Mouse (Mus musculus) megakaryocyte, adult 5-6 weeks (primary cell): ENCODE measurements around the gene Ifitm2. TPM values are rescaled to one million over a fixed set of nuclear protein-coding genes. Genes with fewer than 3 reads are reported as not detected.

Experiments
- ATAC-seq: 2 replicates; pipeline ENCODE4 v1.8.0; 2016; ENCODE audit warnings: mild to moderate bottlenecking, inconsistent platforms; ENCODE audit not compliant: poor library complexity, severe bottlenecking
- total RNA-seq, 2 experiments: library from RNA; stranded (forward) in 1 of 2; stranded (reverse) in 1 of 2; fragments of 153-499, 151-499 nt in 1 of 2; fragments of 221-1000, 200-1000 nt in 1 of 2; gene quantifications; 2 replicates each; pipeline versions ENCODE4 v1.2.3 to v1.2.4; 2015 to 2017

The Ifitm2 gene
- 773 and 813 TPM in 2 replicates for total RNA-seq (2015)
- total RNA-seq (2017): 401 and 447 TPM in 2 replicates

- ATAC-seq: peak; percentile 50
Measured at GRCm38 (mm10) chr7:140955758-140956555, at the start of gene Ifitm2, which contains the start of gene Gm45717. Gene Ifitm2, minus strand, starts transcription at chr7:140955987. Gene Gm45717, minus strand, starts transcription at chr7:140955937.

- ATAC-seq: no peak
Measured at GRCm38 (mm10) chr7:141003248-141004010, 47.6 kb upstream of the Ifitm2 start.

- ATAC-seq: no peak
Measured at GRCm38 (mm10) chr7:141000881-141001708, 45.3 kb upstream of the Ifitm2 start.

- ATAC-seq: peak; percentile 81
Measured at GRCm38 (mm10) chr7:140998853-140999700, 43.3 kb upstream of the Ifitm2 start.

GRCm38 (mm10) chr7:140997817-140998216 is 42.0 kb upstream of the Ifitm2 start:
- ATAC-seq: peak; percentile 79

GRCm38 (mm10) chr7:140991117-140991689 is 35.4 kb upstream of the Ifitm2 start:
- peak; percentile 55 for ATAC-seq

GRCm38 (mm10) chr7:140990622-140991021 is 34.8 kb upstream of the Ifitm2 start:
- peak; percentile 85 for ATAC-seq

GRCm38 (mm10) chr7:140990185-140990584 is 34.4 kb upstream of the Ifitm2 start:
- ATAC-seq: peak; percentile 22

- ATAC-seq: no peak
Measured at GRCm38 (mm10) chr7:140989022-140989421, 33.2 kb upstream of the Ifitm2 start.

GRCm38 (mm10) chr7:140987182-140988138 is 31.7 kb upstream of the Ifitm2 start:
- no peak for ATAC-seq

- ATAC-seq: no peak
Measured at GRCm38 (mm10) chr7:140982971-140983370, 27.2 kb upstream of the Ifitm2 start.

- ATAC-seq: peak; percentile 98
Measured at GRCm38 (mm10) chr7:140981704-140982103, 25.9 kb upstream of the Ifitm2 start.

- ATAC-seq: peak; percentile 78
Measured at GRCm38 (mm10) chr7:140976720-140977119, 20.9 kb upstream of the Ifitm2 start.

- no peak for ATAC-seq
Measured at GRCm38 (mm10) chr7:140975465-140975864, 19.7 kb upstream of the Ifitm2 start.

- no peak for ATAC-seq
Measured at GRCm38 (mm10) chr7:140974940-140975339, 19.2 kb upstream of the Ifitm2 start.

GRCm38 (mm10) chr7:140973396-140974165 is 17.8 kb upstream of the Ifitm2 start:
- no peak for ATAC-seq

GRCm38 (mm10) chr7:140971479-140972171 is 15.8 kb upstream of the Ifitm2 start:
- ATAC-seq: peak; percentile 41; the same call in 1 of the 2 replicates
